Mouse (Mus musculus) MN1 (cell line): Measurements from ENCODE around the gene Smpd4.
"Not testable (repeated sequence)": the region's sequence is repeated elsewhere in the genome, so short reads cannot be mapped to it uniquely, and the experiment has no call there.

Source experiments
- DNase-seq: peaks from one replicate; pipeline ENCODE4 v3.0.0-alpha.2; 2016; ENCODE audit warnings: low spot score

The Smpd4 gene

GRCm38 (mm10) chr16:17619198-17620105 lies at the start of gene Smpd4:
Gene Smpd4 (plus strand): TSS chr16:17619354.
- peak; percentile 93 for DNase-seq

GRCm38 (mm10) chr16:17575870-17576824 lies 43.0 kb upstream of the Smpd4 start:
- DNase-seq, result peak; percentile 43

GRCm38 (mm10) chr16:17576825-17577215 lies 42.3 kb upstream of the Smpd4 start:
- no peak for DNase-seq

GRCm38 (mm10) chr16:17583064-17583463 lies 36.1 kb upstream of the Smpd4 start, which contains the start of gene Slc7a4:
Gene Slc7a4 (minus strand): TSS chr16:17583214.
- DNase-seq, result no peak

GRCm38 (mm10) chr16:17584555-17584954 lies 34.6 kb upstream of the Smpd4 start:
- no peak for DNase-seq

GRCm38 (mm10) chr16:17590731-17591130 lies 28.4 kb upstream of the Smpd4 start:
- no peak for DNase-seq

- DNase-seq, result no peak
These were observed 18.1 kb upstream of the Smpd4 start for GRCm38 (mm10) chr16:17600944-17601562.

GRCm38 (mm10) chr16:17604941-17605340 lies 14.2 kb upstream of the Smpd4 start:
- no peak for DNase-seq

- DNase-seq, result no peak
These were observed 13.5 kb upstream of the Smpd4 start for GRCm38 (mm10) chr16:17605684-17606083.

- DNase-seq, result no peak
These were observed 7.8 kb upstream of the Smpd4 start for GRCm38 (mm10) chr16:17611383-17611782.

- DNase-seq, result not testable (repeated sequence)
These were observed 4.4 kb upstream of the Smpd4 start for GRCm38 (mm10) chr16:17614740-17615139.

- no peak for DNase-seq
These were observed 2.9 kb upstream of the Smpd4 start for GRCm38 (mm10) chr16:17616212-17616611.

GRCm38 (mm10) chr16:17617922-17618565 lies 1.1 kb upstream of the Smpd4 start:
- DNase-seq, result peak; percentile 76

- DNase-seq, result no peak
These were observed 2.8 kb downstream of the Smpd4 start for GRCm38 (mm10) chr16:17621936-17622335.

GRCm38 (mm10) chr16:17625488-17626268 lies 6.5 kb downstream of the Smpd4 start:
- DNase-seq, result peak; percentile 75

GRCm38 (mm10) chr16:17626269-17626555 lies 7.1 kb downstream of the Smpd4 start:
- DNase-seq, result no peak

GRCm38 (mm10) chr16:17632580-17632979 lies 13.4 kb downstream of the Smpd4 start:
- DNase-seq, result no peak

- no peak for DNase-seq
These were observed 14.5 kb downstream of the Smpd4 start for GRCm38 (mm10) chr16:17633481-17634181.

- DNase-seq, result peak; percentile 36
These were observed 17.8 kb downstream of the Smpd4 start for GRCm38 (mm10) chr16:17636904-17637303.

GRCm38 (mm10) chr16:17637610-17638009 lies 18.5 kb downstream of the Smpd4 start:
- DNase-seq, result no peak
